Comparison of ENCODE assay signal across 23 mouse cellular contexts in genomic region chr14:115979233-115979632, GRCm38 (mm10).
A peak's percentile ranks its signal among the peaks of the same experiment; 100 is the strongest.
DNase-seq lines count a peak whose midpoint lies in the region; ATAC-seq lines count a peak whose summit lies in the region.
"Had no signal": no experiment of that assay in that cellular context is flagged by ENCODE, and none has a peak within 500 bp of the region (broad histone marks: within the 10 kb centered on the region; RNA-seq: fewer than 3 reads in every experiment).

No protein-coding gene starts in this region.

- peaks cover 8% of the 10 kb centered on the region for H3K4me1 ChIP-seq in liver, embryonic 13.5 days (replicated peaks)
- H3K4me1 ChIP-seq in hindbrain, embryonic 14.5 days (replicated peaks; ENCODE audit: control insufficient read depth, insufficient read depth, low read length), result no peaks in the 10 kb centered on the region
- H3K4me1 ChIP-seq: intestine, embryonic 15.5 days; limb, embryonic 13.5 days; neural tube, embryonic 15.5 days had no signal

- DNase-seq in MEL-GATA-1-ER (ENCODE audit: extremely low read depth, low read depth), result peak; percentile 74
- peak; percentile 43 for DNase-seq in liver, embryonic 13.5 days
- no peak for DNase-seq in heart, postnatal 36 days
- no peak for DNase-seq in lung, postnatal 14 days
- no peak for DNase-seq in hindbrain, embryonic 14.5 days (ENCODE audit: low spot score)
- DNase-seq in kidney, adult 9 months, result no peak
- DNase-seq: adrenal gland, postnatal 36 days; cerebellum, adult 18-20 months; cerebellum, postnatal 36 days; gastrocnemius, postnatal 36 days; kidney, postnatal 4 days; lung, embryonic 14.5 days; lung, postnatal 36 days; thymus, adult 18-20 months; thymus, postnatal 4 days had no signal

- H3K9me3 ChIP-seq in liver, embryonic 13.5 days (replicated peaks), result no peaks in the 10 kb centered on the region
- H3K9me3 ChIP-seq in hindbrain, embryonic 14.5 days (ENCODE audit: control insufficient read depth, low read length), result no peaks in the 10 kb centered on the region
- H3K9me3 ChIP-seq: intestine, embryonic 15.5 days; limb, embryonic 13.5 days; neural tube, embryonic 15.5 days had no signal

- no peak overlapping the region for H3K4me2 ChIP-seq in liver, embryonic 13.5 days
- H3K4me2 ChIP-seq in hindbrain, embryonic 14.5 days (replicated peaks), result no peak overlapping the region
- H3K4me2 ChIP-seq: intestine, embryonic 15.5 days; limb, embryonic 13.5 days; lung, embryonic 14.5 days; midbrain, embryonic 11.5 days; neural tube, embryonic 15.5 days had no signal

- H3K9ac ChIP-seq in liver, embryonic 13.5 days, result no peak overlapping the region
- H3K9ac ChIP-seq in hindbrain, embryonic 14.5 days, result no peak overlapping the region
- H3K9ac ChIP-seq: intestine, embryonic 15.5 days; limb, embryonic 13.5 days; lung, embryonic 14.5 days; neural tube, embryonic 15.5 days had no signal

- peak; percentile 68 for ATAC-seq in erythroid progenitor cell, adult 5-6 weeks (replicated peaks; ENCODE audit: low FRiP score, poor library complexity, severe bottlenecking)
- peak; percentile 100 for ATAC-seq in liver, embryonic 13.5 days (ENCODE audit: low read depth)
- ATAC-seq in megakaryocyte progenitor cell, adult 5-6 weeks (replicated peaks; ENCODE audit: poor library complexity), result peak; percentile 100
- ATAC-seq in hindbrain, embryonic 14.5 days (ENCODE audit: low FRiP score), result no peak
- ATAC-seq: forebrain, embryonic 16.5 days; hindbrain, embryonic 16.5 days; intestine, embryonic 15.5 days had no signal

- no peaks in the 10 kb centered on the region for H3K36me3 ChIP-seq in liver, embryonic 13.5 days
- H3K36me3 ChIP-seq in hindbrain, embryonic 14.5 days (replicated peaks; ENCODE audit: control insufficient read depth, insufficient read depth), result no peaks in the 10 kb centered on the region
- H3K36me3 ChIP-seq: intestine, embryonic 15.5 days; limb, embryonic 13.5 days; neural tube, embryonic 15.5 days had no signal

- intact Hi-C loops in heart, postnatal 36 days (cut with DNase I), result no loop called here

- no peak overlapping the region for H3K27ac ChIP-seq in liver, embryonic 13.5 days
- no peak overlapping the region for H3K27ac ChIP-seq in hindbrain, embryonic 14.5 days
- H3K27ac ChIP-seq: intestine, embryonic 15.5 days; limb, embryonic 13.5 days; neural tube, embryonic 15.5 days had no signal

- H3K27me3 ChIP-seq in liver, embryonic 13.5 days, result no peaks in the 10 kb centered on the region
- H3K27me3 ChIP-seq in hindbrain, embryonic 14.5 days (ENCODE audit: control insufficient read depth, insufficient read depth, low read length), result no peaks in the 10 kb centered on the region
- H3K27me3 ChIP-seq: intestine, embryonic 15.5 days; limb, embryonic 13.5 days; neural tube, embryonic 15.5 days had no signal

- H3K4me3 ChIP-seq in liver, embryonic 13.5 days (replicated peaks), result no peak overlapping the region
- no peak overlapping the region for H3K4me3 ChIP-seq in hindbrain, embryonic 14.5 days (replicated peaks; ENCODE audit: low read length)
- H3K4me3 ChIP-seq: intestine, embryonic 15.5 days; limb, embryonic 13.5 days; neural tube, embryonic 15.5 days had no signal

- WGBS in liver, embryonic 13.5 days (ENCODE audit: insufficient replicate concordance), result 4% methylated on average over 2 of the region's 2 CpGs
- 72% methylated on average over 2 of the region's 2 CpGs for WGBS in hindbrain, embryonic 14.5 days

Comparison
In these comparisons a context has a peak if more than half of its experiments do, and no peak if none do; other contexts are left out.
1. DNase-seq: peak in MEL-GATA-1-ER (single experiment) and liver, embryonic 13.5 days (single experiment); none in heart, postnatal 36 days (0 of 2), lung, postnatal 14 days (single experiment), hindbrain, embryonic 14.5 days (single experiment) and kidney, adult 9 months (single experiment).